Mouse (Mus musculus): ENCODE data around the gene Sspn. TPM values are rescaled to one million over a fixed set of nuclear protein-coding genes. Genes with fewer than 3 reads are reported as not detected.

Sspn gene
- total and polyA plus RNA-seq, 3 experiments, result 0.04 to 0.14 (median 0.13) TPM

GRCm38 (mm10) chr6:145916401-145916800 lies 15.0 kb upstream of the Sspn start:
- dilution Hi-C loops (cut with MboI; ENCODE audit: extremely low pct_ligation_motif_present, extremely low pct_unique_long_range_greater_than_20kb, low sequenced_read_pairs), result no loop called here
- Histone ChIP-seq H3K9ac (ENCODE audit: insufficient read depth, low read depth) (no peak overlapping the region), H3K4me3 (replicated peaks in 1 of 3; ENCODE audit: low read depth in 2 of 3, low read length in 2 of 3, poor library complexity in 1 of 3) (no peak overlapping the region), H3K4me1 (ENCODE audit: control insufficient read depth in 1 of 2, insufficient read depth in 2 of 2) (no peaks in the 10 kb centered on the region), H3K4me2 (ENCODE audit: insufficient read depth, low read depth, poor library complexity, severe bottlenecking) (no peak overlapping the region), H3K79me2 (replicated peaks; ENCODE audit: control insufficient read depth, extremely low read depth, insufficient read depth, poor library complexity, severe bottlenecking) (no peaks in the 10 kb centered on the region; the same call in 1 of the 2 replicates), H3K27me3 (replicated peaks) (no peaks in the 10 kb centered on the region), H3K27ac (ENCODE audit: insufficient read depth, low read depth) (no peak overlapping the region), H3K36me3 (replicated peaks in 1 of 2; ENCODE audit: control insufficient read depth in 1 of 2, insufficient read depth in 1 of 2, low read length in 1 of 2) (peaks cover 0 to 3% of the 10 kb centered on the region in 2 experiments), H3K9me3 (replicated peaks; ENCODE audit: low read length) (peaks cover 4% of the 10 kb centered on the region)
- TF ChIP-seq TBP (conservative IDR thresholded peaks at IDR 0.05; ENCODE audit: low read depth, low read length), result no peak
- no peak for TF ChIP-seq GABPA (IDR thresholded peaks at IDR 0.05; ENCODE audit: insufficient replicate concordance, low read depth, low read length)
- TF ChIP-seq ELF1 (IDR thresholded peaks at IDR 0.05; ENCODE audit: low read depth, low read length), result no peak
- no peak for DNase-seq (ENCODE audit: extremely low read depth)
- in situ Hi-C loops (cut with MboI; ENCODE audit: low pct_ligation_motif_present, low pct_unique_long_range_greater_than_20kb, low sequenced_read_pairs), result no loop called here

- no peak overlapping the region for H3K9ac ChIP-seq (ENCODE audit: insufficient read depth, low read depth)
- H3K36me3 ChIP-seq (replicated peaks in 1 of 2; ENCODE audit: control insufficient read depth in 1 of 2, insufficient read depth in 1 of 2, low read length in 1 of 2), result peaks cover 0 to 3% of the 10 kb centered on the region in 2 experiments
- peaks cover 3 to 9% of the 10 kb centered on the region in 2 experiments; a peak in 3 of 4 replicates for H3K4me1 ChIP-seq (ENCODE audit: control insufficient read depth in 1 of 2, insufficient read depth in 2 of 2)
- no peak overlapping the region for H3K4me2 ChIP-seq (ENCODE audit: insufficient read depth, low read depth, poor library complexity, severe bottlenecking)
- no peaks in the 10 kb centered on the region for H3K9me3 ChIP-seq (replicated peaks; ENCODE audit: low read length)
- H3K4me3 ChIP-seq (replicated peaks in 1 of 3; ENCODE audit: low read depth in 2 of 3, low read length in 2 of 3, poor library complexity in 1 of 3), result no peak overlapping the region
- DNase-seq (ENCODE audit: extremely low read depth), result no peak
- no peaks in the 10 kb centered on the region for H3K27me3 ChIP-seq (replicated peaks)
- H3K27ac ChIP-seq (ENCODE audit: insufficient read depth, low read depth), result no peak overlapping the region
- TF ChIP-seq TBP (conservative IDR thresholded peaks at IDR 0.05; ENCODE audit: low read depth, low read length) (no peak), MEF2A (IDR thresholded peaks at IDR 0.05; ENCODE audit: borderline replicate concordance, low read depth, low read length) (no peak), RAD21 (IDR thresholded peaks at IDR 0.05; ENCODE audit: low read depth, low read length) (no peak), USF2 (conservative IDR thresholded peaks at IDR 0.05; ENCODE audit: low read depth, low read length) (no peak), MAX (IDR thresholded peaks at IDR 0.05; ENCODE audit: low read length) (no peak), UBTF (IDR thresholded peaks at IDR 0.05; ENCODE audit: low read depth, low read length) (no peak), BHLHE40 (IDR thresholded peaks at IDR 0.05; ENCODE audit: low read depth, low read length) (no peak), NRF1 (IDR thresholded peaks at IDR 0.05; ENCODE audit: low read depth, low read length) (no peak), ZC3H11A (IDR thresholded peaks at IDR 0.05; ENCODE audit: low read depth, low read length) (no peak), E2F4 (IDR thresholded peaks at IDR 0.05; ENCODE audit: insufficient replicate concordance, low read depth, low read length) (no peak), CHD2 (IDR thresholded peaks at IDR 0.05; ENCODE audit: low read length) (no peak)
- no peaks in the 10 kb centered on the region for H3K79me2 ChIP-seq (replicated peaks; ENCODE audit: control insufficient read depth, extremely low read depth, insufficient read depth, poor library complexity, severe bottlenecking)
- dilution Hi-C loops (cut with MboI; ENCODE audit: extremely low pct_ligation_motif_present, extremely low pct_unique_long_range_greater_than_20kb, low sequenced_read_pairs), result no loop called here
- in situ Hi-C loops (cut with MboI; ENCODE audit: low pct_ligation_motif_present, low pct_unique_long_range_greater_than_20kb, low sequenced_read_pairs), result no loop called here
Measured at GRCm38 (mm10) chr6:145918236-145918635, 13.2 kb upstream of the Sspn start.

- Histone ChIP-seq H3K27ac (ENCODE audit: insufficient read depth, low read depth) (no peak overlapping the region), H3K9ac (ENCODE audit: insufficient read depth, low read depth) (no peak overlapping the region), H3K27me3 (replicated peaks) (no peaks in the 10 kb centered on the region), H3K79me2 (replicated peaks; ENCODE audit: control insufficient read depth, extremely low read depth, insufficient read depth, poor library complexity, severe bottlenecking) (no peaks in the 10 kb centered on the region), H3K9me3 (replicated peaks; ENCODE audit: low read length) (no peaks in the 10 kb centered on the region), H3K36me3 (replicated peaks in 1 of 2; ENCODE audit: control insufficient read depth in 1 of 2, insufficient read depth in 1 of 2, low read length in 1 of 2) (no peaks in the 10 kb centered on the region), H3K4me3 (replicated peaks in 1 of 3; ENCODE audit: low read depth in 2 of 3, low read length in 2 of 3, poor library complexity in 1 of 3) (no peak overlapping the region), H3K4me2 (ENCODE audit: insufficient read depth, low read depth, poor library complexity, severe bottlenecking) (no peak overlapping the region), H3K4me1 (ENCODE audit: control insufficient read depth in 1 of 2, insufficient read depth in 2 of 2) (peaks cover 3 to 9% of the 10 kb centered on the region in 2 experiments; a peak in 3 of 4 replicates)
- dilution Hi-C loops (cut with MboI; ENCODE audit: extremely low pct_ligation_motif_present, extremely low pct_unique_long_range_greater_than_20kb, low sequenced_read_pairs), result no loop called here
- no peak for TF ChIP-seq ZMIZ1 (IDR thresholded peaks at IDR 0.05; ENCODE audit: low read depth, low read length)
- no peak for TF ChIP-seq ELF1 (IDR thresholded peaks at IDR 0.05; ENCODE audit: low read depth, low read length)
- no peak for TF ChIP-seq MAFK (IDR thresholded peaks at IDR 0.05; ENCODE audit: insufficient replicate concordance, low read length)
- no peak for TF ChIP-seq USF1 (IDR thresholded peaks at IDR 0.05; ENCODE audit: low read depth, low read length)
- no peak for TF ChIP-seq EP300 (IDR thresholded peaks at IDR 0.05; ENCODE audit: low read length)
- no peak for TF ChIP-seq MYC (IDR thresholded peaks at IDR 0.05; ENCODE audit: low read depth, low read length)
- TF ChIP-seq MAX (IDR thresholded peaks at IDR 0.05; ENCODE audit: low read length), result no peak
- no peak for TF ChIP-seq ETS1 (conservative IDR thresholded peaks at IDR 0.05; ENCODE audit: low read depth, low read length)
- TF ChIP-seq SMC3 (IDR thresholded peaks at IDR 0.05; ENCODE audit: low read depth, low read length), result no peak
- TF ChIP-seq JUND (conservative IDR thresholded peaks at IDR 0.05; ENCODE audit: low read depth, low read length), result no peak
- no peak for TF ChIP-seq KAT2A (IDR thresholded peaks at IDR 0.05; ENCODE audit: insufficient replicate concordance, low read length)
- no peak for TF ChIP-seq ZKSCAN1 (IDR thresholded peaks at IDR 0.05; ENCODE audit: borderline replicate concordance, low read depth, low read length)
- TF ChIP-seq JUN (IDR thresholded peaks at IDR 0.05; ENCODE audit: insufficient read depth, low read depth, low read length), result no peak
- no peak for TF ChIP-seq IRF4 (IDR thresholded peaks at IDR 0.05; ENCODE audit: low read depth, low read length)
- in situ Hi-C loops (cut with MboI; ENCODE audit: low pct_ligation_motif_present, low pct_unique_long_range_greater_than_20kb, low sequenced_read_pairs), result no loop called here
- no peak for DNase-seq (ENCODE audit: extremely low read depth)
Measured at GRCm38 (mm10) chr6:145923594-145923993, 7.8 kb upstream of the Sspn start.

Measured in CH12.LX (cell line).